Mouse (Mus musculus): ENCODE measurements around the gene Golga1. TPM values are rescaled to one million over a fixed set of nuclear protein-coding genes. Genes with fewer than 3 reads are reported as not detected.

Gene Golga1
- polyA plus RNA-seq, 1 experiment from 2014 or later, result 22.0 TPM

DNA sequence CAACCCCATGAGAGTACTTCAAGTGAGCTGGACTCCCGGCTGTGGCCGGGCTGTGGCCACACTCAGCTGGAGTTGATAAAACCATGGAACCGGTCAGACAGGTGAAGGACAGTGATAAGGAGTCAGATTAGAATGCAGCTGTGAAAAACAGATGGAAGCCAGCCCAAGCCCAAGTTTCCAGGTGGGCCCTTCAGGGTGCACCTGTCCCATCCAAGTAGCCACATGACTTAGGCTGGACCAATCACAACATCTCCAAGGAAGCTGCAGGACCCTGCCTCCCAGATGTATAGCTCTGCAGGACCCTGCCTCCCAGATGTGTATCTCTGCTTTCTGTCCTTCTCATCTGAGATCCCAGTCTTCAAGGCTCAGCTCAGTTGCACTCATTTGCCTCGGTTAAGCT, 73.3 kb downstream of the Golga1 start:
- no peaks in the 10 kb centered on the region for H3K27me3 ChIP-seq (ENCODE audit: control insufficient read depth, insufficient read depth, low read length)
- 0 out of 2 replicates have a peak, but pooled peaks have one; percentile 19 for ATAC-seq (ENCODE audit: low FRiP score, low TSS enrichment)
- no peak overlapping the region for H3K9ac ChIP-seq (ENCODE audit: low read length)
- WGBS, result 58% methylated on average over 4 of the region's 4 CpGs
- H3K27ac ChIP-seq (replicated peaks), result no peak overlapping the region
- TF ChIP-seq CTCF (IDR thresholded peaks at IDR 0.05; ENCODE audit: low read depth), result no peak
- no peak for TF ChIP-seq EP300 (optimal IDR thresholded peaks at IDR 0.05)
- H3K36me3 ChIP-seq (ENCODE audit: control insufficient read depth, insufficient read depth, low read length), result no peaks in the 10 kb centered on the region
- no peaks in the 10 kb centered on the region for H3K4me1 ChIP-seq (replicated peaks; ENCODE audit: control insufficient read depth, insufficient read depth)
- no peaks in the 10 kb centered on the region for H3K9me3 ChIP-seq (ENCODE audit: control insufficient read depth, low read length)
- H3K4me2 ChIP-seq (replicated peaks; ENCODE audit: low read depth), result no peak overlapping the region
- H3K4me3 ChIP-seq (ENCODE audit: low read depth, low read length), result no peak overlapping the region
- DNase-seq (ENCODE audit: low spot score), result peak; percentile 30

DNA sequence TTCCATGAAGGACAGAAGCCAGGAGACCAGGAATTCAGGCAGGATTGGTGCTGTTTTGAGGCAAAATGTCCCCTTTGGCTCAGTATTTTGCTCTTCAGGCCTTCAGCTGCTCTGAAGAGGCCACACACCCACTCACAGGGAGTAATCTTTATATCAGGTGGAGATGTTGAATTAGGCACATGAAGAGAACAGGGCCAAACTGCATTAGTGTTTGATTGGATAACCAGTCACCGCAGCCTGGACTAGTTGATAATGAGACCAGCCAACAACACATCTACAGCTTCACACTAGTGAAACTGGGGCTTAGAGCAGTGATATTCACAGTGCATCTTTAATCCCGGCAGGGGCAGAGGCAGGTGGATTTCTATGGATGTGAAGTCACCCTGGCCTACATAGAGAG, 76.4 kb downstream of the Golga1 start:
- H3K9ac ChIP-seq (ENCODE audit: low read length), result no peak overlapping the region
- no peak overlapping the region for H3K4me3 ChIP-seq (ENCODE audit: low read depth, low read length)
- H3K4me1 ChIP-seq (replicated peaks; ENCODE audit: control insufficient read depth, insufficient read depth), result no peaks in the 10 kb centered on the region
- DNase-seq (ENCODE audit: low spot score), result no peak
- H3K9me3 ChIP-seq (ENCODE audit: control insufficient read depth, low read length), result no peaks in the 10 kb centered on the region; the same call in 1 of the 2 replicates
- TF ChIP-seq CTCF (IDR thresholded peaks at IDR 0.05; ENCODE audit: low read depth) (no peak), EP300 (optimal IDR thresholded peaks at IDR 0.05) (no peak)
- no peaks in the 10 kb centered on the region for H3K27me3 ChIP-seq (ENCODE audit: control insufficient read depth, insufficient read depth, low read length)
- 77% methylated on average over 2 of the region's 2 CpGs for WGBS
- H3K4me2 ChIP-seq (replicated peaks; ENCODE audit: low read depth), result no peak overlapping the region
- no peaks in the 10 kb centered on the region for H3K36me3 ChIP-seq (ENCODE audit: control insufficient read depth, insufficient read depth, low read length)
- H3K27ac ChIP-seq (replicated peaks), result no peak overlapping the region
- ATAC-seq (ENCODE audit: low FRiP score, low TSS enrichment), result no peak

DNA sequence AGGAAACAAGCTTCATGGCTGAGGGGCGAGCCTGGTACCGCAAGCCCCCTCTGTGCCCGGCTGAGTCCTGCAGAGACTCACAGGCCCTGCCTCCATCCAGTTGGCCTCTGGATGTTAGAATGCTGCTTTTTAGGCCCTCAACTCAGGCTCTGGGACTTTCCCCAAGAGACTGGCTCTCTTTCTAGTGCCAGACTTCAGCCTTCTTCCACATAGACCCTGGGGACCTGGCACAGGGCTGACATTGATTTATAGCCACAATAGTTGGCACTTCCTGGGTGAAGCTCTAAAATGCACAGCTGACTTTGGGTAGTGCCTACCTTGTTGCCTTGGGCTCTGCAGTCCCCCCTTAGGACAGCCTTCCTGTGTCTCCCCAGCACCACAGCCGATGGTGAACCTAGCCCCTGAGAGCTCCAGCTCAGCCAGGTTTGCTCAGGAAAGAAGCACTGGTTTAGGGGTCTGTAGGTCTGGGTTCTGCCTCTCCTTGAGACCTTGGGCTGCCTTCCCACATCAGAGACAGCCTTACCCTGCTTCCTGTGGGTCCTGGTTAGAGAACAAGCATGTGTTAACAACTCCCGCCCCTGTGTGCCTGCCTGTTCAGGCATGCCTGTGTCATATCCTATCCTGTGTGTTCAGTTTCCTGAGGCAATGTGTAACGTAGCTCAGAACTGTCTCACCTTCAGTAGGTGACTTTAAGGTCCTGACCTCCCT, 77.4 kb downstream of the Golga1 start:
- Histone ChIP-seq H3K36me3 (ENCODE audit: control insufficient read depth, insufficient read depth, low read length) (no peaks in the 10 kb centered on the region), H3K4me1 (replicated peaks; ENCODE audit: control insufficient read depth, insufficient read depth) (no peaks in the 10 kb centered on the region), H3K4me2 (replicated peaks; ENCODE audit: low read depth) (no peak overlapping the region), H3K4me3 (ENCODE audit: low read depth, low read length) (no peak overlapping the region), H3K9ac (ENCODE audit: low read length) (no peak overlapping the region), H3K27me3 (ENCODE audit: control insufficient read depth, insufficient read depth, low read length) (no peaks in the 10 kb centered on the region), H3K9me3 (ENCODE audit: control insufficient read depth, low read length) (no peaks in the 10 kb centered on the region; the same call in 1 of the 2 replicates), H3K27ac (replicated peaks) (peak overlapping the region; percentile 65)
- TF ChIP-seq CTCF (IDR thresholded peaks at IDR 0.05; ENCODE audit: low read depth), result no peak
- no peak for TF ChIP-seq EP300 (optimal IDR thresholded peaks at IDR 0.05)
- DNase-seq (ENCODE audit: low spot score), result no peak
- 79% methylated on average over 6 of the region's 6 CpGs for WGBS
- ATAC-seq (ENCODE audit: low FRiP score, low TSS enrichment), result no peak; the same call in 1 of the 2 replicates

DNA sequence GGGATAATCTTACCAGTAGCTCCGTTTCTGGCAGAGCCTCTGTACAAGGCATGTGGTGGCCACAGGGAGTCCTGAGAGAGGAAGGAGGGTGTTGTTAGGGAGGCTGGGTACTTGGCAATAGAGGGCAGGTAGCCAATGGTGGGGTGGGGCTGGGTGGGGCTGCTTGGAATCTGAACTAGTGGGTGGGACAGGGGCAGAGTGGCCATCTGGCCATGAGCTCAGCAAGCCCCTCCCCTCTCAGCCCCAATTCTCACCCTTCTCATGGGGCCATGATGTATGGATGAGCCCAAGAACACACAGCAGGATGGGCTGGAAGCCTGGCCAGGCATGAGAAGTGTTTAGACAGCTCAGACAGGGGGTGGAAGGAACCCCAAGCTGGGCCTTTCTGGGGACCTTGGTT, 78.0 kb downstream of the Golga1 start:
- TF ChIP-seq CTCF (IDR thresholded peaks at IDR 0.05; ENCODE audit: low read depth) (no peak), EP300 (optimal IDR thresholded peaks at IDR 0.05) (no peak)
- H3K4me3 ChIP-seq (ENCODE audit: low read depth, low read length), result no peak overlapping the region
- DNase-seq (ENCODE audit: low spot score) (peak; percentile 42), ATAC-seq (ENCODE audit: low FRiP score, low TSS enrichment) (peak; percentile 28)
- H3K9me3 ChIP-seq (ENCODE audit: control insufficient read depth, low read length), result no peaks in the 10 kb centered on the region; the same call in 1 of the 2 replicates
- WGBS, result 38% methylated on average over 1 of the region's 1 CpGs
- no peaks in the 10 kb centered on the region for H3K27me3 ChIP-seq (ENCODE audit: control insufficient read depth, insufficient read depth, low read length)
- H3K9ac ChIP-seq (ENCODE audit: low read length), result no peak overlapping the region
- no peaks in the 10 kb centered on the region for H3K4me1 ChIP-seq (replicated peaks; ENCODE audit: control insufficient read depth, insufficient read depth)
- no peak overlapping the region for H3K4me2 ChIP-seq (replicated peaks; ENCODE audit: low read depth)
- no peaks in the 10 kb centered on the region for H3K36me3 ChIP-seq (ENCODE audit: control insufficient read depth, insufficient read depth, low read length)
- peak overlapping the region; percentile 65 for H3K27ac ChIP-seq (replicated peaks)

DNA sequence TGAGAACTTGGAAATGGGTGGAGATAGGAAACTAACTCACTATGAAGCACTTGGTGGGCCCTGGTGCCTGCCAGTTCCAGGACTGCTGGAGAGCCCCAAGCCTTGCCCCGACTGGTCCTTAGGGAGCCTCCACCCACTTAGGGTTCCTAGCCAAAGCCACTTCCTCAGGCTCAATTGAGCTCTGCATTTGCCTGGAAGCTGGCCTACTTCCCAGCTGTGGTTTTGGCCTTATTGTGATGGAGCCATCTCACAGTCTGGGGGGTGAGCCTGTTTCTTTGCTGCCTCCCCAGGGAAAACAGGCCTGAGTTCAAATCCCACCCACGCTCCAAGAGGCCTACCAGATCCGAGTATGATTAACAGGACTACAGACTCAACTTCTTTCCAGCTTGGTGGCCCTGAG, 78.8 kb downstream of the Golga1 start:
- TF ChIP-seq EP300 (optimal IDR thresholded peaks at IDR 0.05), result no peak
- Histone ChIP-seq H3K9me3 (ENCODE audit: control insufficient read depth, low read length) (no peaks in the 10 kb centered on the region; the same call in 1 of the 2 replicates), H3K36me3 (ENCODE audit: control insufficient read depth, insufficient read depth, low read length) (no peaks in the 10 kb centered on the region), H3K4me3 (ENCODE audit: low read depth, low read length) (no peak overlapping the region), H3K9ac (ENCODE audit: low read length) (no peak overlapping the region), H3K4me2 (replicated peaks; ENCODE audit: low read depth) (no peak overlapping the region), H3K4me1 (replicated peaks; ENCODE audit: control insufficient read depth, insufficient read depth) (no peaks in the 10 kb centered on the region), H3K27me3 (ENCODE audit: control insufficient read depth, insufficient read depth, low read length) (no peaks in the 10 kb centered on the region), H3K27ac (replicated peaks) (no peak overlapping the region)
- DNase-seq (ENCODE audit: low spot score) (no peak), ATAC-seq (ENCODE audit: low FRiP score, low TSS enrichment) (no peak)
- WGBS, result 54% methylated on average over 3 of the region's 3 CpGs

DNA sequence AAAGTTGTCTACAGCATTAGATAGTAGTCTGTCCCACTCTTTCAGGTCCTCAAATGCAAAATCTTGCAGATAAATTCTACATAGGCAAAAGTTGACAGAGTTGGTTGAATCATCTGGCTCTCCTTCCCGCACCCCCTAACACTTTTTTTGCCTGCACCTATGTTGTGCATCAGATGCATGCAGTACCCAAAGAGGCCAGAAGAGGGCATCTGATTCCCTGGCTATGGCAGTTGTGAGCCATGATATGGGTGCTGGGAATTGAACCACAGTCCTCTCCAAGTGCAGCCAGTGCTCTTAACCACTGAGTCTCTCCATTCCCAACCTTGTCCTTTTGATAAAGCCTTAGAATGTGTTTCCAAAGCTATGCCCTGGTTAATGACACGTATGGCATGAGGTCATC, 81.9 kb downstream of the Golga1 start:
- Histone ChIP-seq H3K27me3 (ENCODE audit: control insufficient read depth, insufficient read depth, low read length) (no peaks in the 10 kb centered on the region), H3K36me3 (ENCODE audit: control insufficient read depth, insufficient read depth, low read length) (no peaks in the 10 kb centered on the region), H3K27ac (replicated peaks) (no peak overlapping the region), H3K4me2 (replicated peaks; ENCODE audit: low read depth) (no peak overlapping the region), H3K4me1 (replicated peaks; ENCODE audit: control insufficient read depth, insufficient read depth) (no peaks in the 10 kb centered on the region), H3K9ac (ENCODE audit: low read length) (no peak overlapping the region), H3K4me3 (ENCODE audit: low read depth, low read length) (no peak overlapping the region), H3K9me3 (ENCODE audit: control insufficient read depth, low read length) (no peaks in the 10 kb centered on the region; the same call in 1 of the 2 replicates)
- no peak for TF ChIP-seq EP300 (optimal IDR thresholded peaks at IDR 0.05)
- TF ChIP-seq CTCF (IDR thresholded peaks at IDR 0.05; ENCODE audit: low read depth), result peak; percentile 47
- 92% methylated on average over 2 of the region's 2 CpGs for WGBS
- no peak for DNase-seq (ENCODE audit: low spot score)
- no peak for ATAC-seq (ENCODE audit: low FRiP score, low TSS enrichment)

All from stomach, postnatal 0 days (tissue).